Mouse (Mus musculus) small intestine, adult 2 months (tissue): ENCODE measurements around the gene Meis2. TPM values are rescaled to one million over a fixed set of nuclear protein-coding genes. Genes with fewer than 3 reads are reported as not detected.

Source experiments
- H3K27ac ChIP-seq: fragments of 200-500 bp; 2 replicates; pipeline ENCODE4 v1.5.1; 2012; ENCODE audit warnings: low read depth, low read length, control low read depth, inconsistent platforms; ENCODE audit not compliant: insufficient read depth
- H3K27me3 ChIP-seq: fragments of 200-500 bp; 2 replicates; pipeline ENCODE4 v1.6.1; 2012; ENCODE audit warnings: mild to moderate bottlenecking, moderate library complexity, low read length, inconsistent platforms; ENCODE audit not compliant: control insufficient read depth, insufficient read depth
- H3K36me3 ChIP-seq: fragments of 200-500 bp; 2 replicates; pipeline ENCODE4 v1.6.1; 2012; ENCODE audit warnings: mild to moderate bottlenecking, low read length, control low read depth, inconsistent platforms; ENCODE audit not compliant: control insufficient read depth, insufficient read depth
- H3K4me1 ChIP-seq: fragments of 200-500 bp; 2 replicates; pipeline ENCODE4 v1.6.1; 2012; ENCODE audit warnings: low read length, inconsistent platforms, mixed read lengths; ENCODE audit not compliant: control insufficient read depth, insufficient read depth, insufficient read length
- H3K4me3 ChIP-seq: fragments of 200-500 bp; 2 replicates; pipeline ENCODE4 v1.5.1; 2012; ENCODE audit warnings: low read depth, mild to moderate bottlenecking, control low read depth, inconsistent platforms, low read length, moderate library complexity
- CTCF ChIP-seq: fragments of 200-500 bp; IDR thresholded peaks from 2 replicates; pipeline ENCODE4 v1.5.1; 2012; ENCODE audit warnings: low read depth, mild to moderate bottlenecking, control low read depth, inconsistent platforms, low read length, moderate library complexity, mixed read lengths; ENCODE audit not compliant: insufficient replicate concordance, insufficient read length; ENCODE audit errors: extremely low read depth
- POLR2A ChIP-seq: fragments of 200-500 bp; IDR thresholded peaks from 2 replicates; pipeline ENCODE4 v1.6.1; 2012; ENCODE audit warnings: low read depth, mild to moderate bottlenecking, control low read depth, inconsistent platforms, low read length, moderate library complexity
- WGBS: fragments of 180-500 bp; shearing (Covaris S2); methylation state at CpG from one replicate; pipeline ENCODE4 v1.1.7; 2018; 5-methylcytosine and 5-hydroxymethylcytosine counted together
- polyA plus RNA-seq: library from polyadenylated mRNA; depleted of rRNA; stranded (reverse); fragments of >200 nt; gene quantifications from 2 replicates; pipeline ENCODE4 v1.2.3, GENCODE M21; 2012

Meis2 gene
- polyA plus RNA-seq, 1 experiment = 3.9 TPM

DNA sequence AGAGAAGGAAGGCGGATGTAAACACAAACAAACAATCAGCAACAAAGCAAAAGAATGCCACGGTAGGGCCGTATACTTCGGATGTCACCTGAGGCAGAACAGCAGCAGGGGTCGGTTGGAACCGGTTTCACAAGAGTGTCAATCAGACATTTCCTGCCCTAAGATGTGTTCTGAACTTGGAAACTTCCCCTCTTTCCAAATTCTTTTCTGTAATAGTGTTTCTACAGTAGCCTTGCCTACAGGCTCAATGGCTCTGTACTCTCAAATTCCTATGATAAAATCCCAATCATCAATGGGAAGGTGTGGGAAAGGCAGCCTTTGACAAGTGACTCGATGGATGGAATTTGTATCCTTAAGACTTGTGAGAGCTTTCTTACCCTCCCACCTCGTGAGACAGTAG lies 96.4 kb downstream of the Meis2 start:
- no peak overlapping the region for H3K4me3 ChIP-seq
- H3K4me1 ChIP-seq = no peaks in the 10 kb centered on the region
- H3K27ac ChIP-seq = no peak overlapping the region
- WGBS = 54% methylated on average over 8 of the region's 8 CpGs
- H3K36me3 ChIP-seq = no peaks in the 10 kb centered on the region
- H3K27me3 ChIP-seq = no peaks in the 10 kb centered on the region
- TF ChIP-seq CTCF (no peak), POLR2A (no peak)

GRCm38 (mm10) chr2:115964911-115965310 lies 100.7 kb downstream of the Meis2 start:
- Histone ChIP-seq H3K36me3 (no peaks in the 10 kb centered on the region), H3K4me1 (no peaks in the 10 kb centered on the region), H3K27me3 (no peaks in the 10 kb centered on the region), H3K27ac (no peak overlapping the region), H3K4me3 (no peak overlapping the region)
- TF ChIP-seq POLR2A (no peak), CTCF (no peak)
- 81% methylated on average over 3 of the region's 3 CpGs for WGBS

DNA sequence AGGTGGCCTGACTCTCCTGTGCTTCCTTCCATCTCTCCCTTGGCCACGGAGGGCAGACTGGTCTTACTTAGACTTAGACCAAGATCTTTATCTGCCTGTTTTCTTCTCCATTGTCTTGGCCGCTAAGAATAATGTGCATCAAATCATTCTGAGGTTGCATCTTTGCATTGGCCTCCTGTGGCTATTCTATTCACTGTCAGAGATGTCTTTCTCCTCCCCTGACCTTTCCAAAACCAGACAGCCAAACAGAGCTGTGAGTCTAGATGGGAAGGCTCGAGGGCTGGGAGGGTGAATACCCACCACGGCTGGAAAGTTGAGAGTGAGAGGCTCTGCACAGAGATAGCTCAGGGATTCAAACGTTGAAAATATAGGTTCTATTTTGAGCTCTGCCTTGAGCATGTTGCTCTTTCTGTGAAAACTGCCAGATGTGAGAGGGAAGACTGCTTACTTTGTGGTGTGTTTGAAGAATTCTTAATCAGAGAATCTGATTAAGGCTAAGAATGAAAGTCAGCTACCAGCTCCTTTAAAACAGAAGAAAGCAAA lies 102.3 kb downstream of the Meis2 start:
- H3K27ac ChIP-seq = no peak overlapping the region
- H3K36me3 ChIP-seq = no peaks in the 10 kb centered on the region
- H3K27me3 ChIP-seq = no peaks in the 10 kb centered on the region
- no peak overlapping the region for H3K4me3 ChIP-seq
- H3K4me1 ChIP-seq = no peaks in the 10 kb centered on the region
- TF ChIP-seq POLR2A (no peak), CTCF (no peak)
- WGBS = 56% methylated on average over 5 of the region's 5 CpGs

DNA sequence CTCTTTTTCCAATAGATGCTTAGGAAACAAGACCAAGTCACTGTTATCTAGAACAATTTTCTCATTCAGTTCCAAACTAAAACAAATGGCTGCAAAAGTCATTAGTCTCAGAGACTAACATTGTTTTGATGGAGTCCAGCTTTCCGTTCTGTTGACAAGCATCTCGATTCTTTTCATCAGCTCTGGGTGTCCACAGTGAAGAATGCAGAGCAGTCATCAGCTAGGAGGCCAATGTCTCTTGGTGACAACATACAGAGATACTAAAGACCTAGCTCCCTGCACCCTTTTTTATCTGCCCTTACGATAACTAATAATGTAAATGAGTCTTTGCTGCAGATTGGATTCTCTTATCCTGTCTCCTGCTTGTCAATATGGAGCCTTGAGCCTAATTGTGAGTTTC lies 102.9 kb downstream of the Meis2 start:
- Histone ChIP-seq H3K4me3 (no peak overlapping the region), H3K4me1 (no peaks in the 10 kb centered on the region), H3K36me3 (no peaks in the 10 kb centered on the region), H3K27ac (no peak overlapping the region), H3K27me3 (no peaks in the 10 kb centered on the region)
- no peak for TF ChIP-seq CTCF
- TF ChIP-seq POLR2A = no peak
- WGBS = 84% methylated on average over 3 of the region's 3 CpGs

GRCm38 (mm10) chr2:115962113-115962512 lies 103.5 kb downstream of the Meis2 start:
- TF ChIP-seq CTCF = no peak
- TF ChIP-seq POLR2A = no peak
- 68% methylated on average over 2 of the region's 2 CpGs for WGBS

DNA sequence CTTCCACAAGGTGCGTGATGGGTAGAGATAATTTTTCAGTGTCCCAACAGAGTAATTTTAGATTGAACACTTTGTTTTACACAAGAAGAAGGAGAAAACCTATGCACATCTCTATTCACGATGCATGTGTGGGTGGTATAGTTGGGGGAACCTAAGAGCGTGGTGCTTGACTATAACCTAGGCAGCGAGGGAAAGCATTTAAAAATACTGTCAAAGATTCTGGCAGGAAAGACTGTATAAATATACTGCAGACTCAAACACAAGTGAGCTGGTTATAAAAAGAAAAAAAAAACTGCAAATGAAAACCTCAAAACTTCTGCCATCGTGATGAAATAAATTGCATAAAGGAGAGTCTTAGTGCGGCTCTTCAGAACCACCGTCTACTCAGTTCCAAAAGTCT lies 105.0 kb downstream of the Meis2 start:
- Histone ChIP-seq H3K4me1 (no peaks in the 10 kb centered on the region), H3K27me3 (no peaks in the 10 kb centered on the region), H3K4me3 (no peak overlapping the region), H3K27ac (no peak overlapping the region), H3K36me3 (no peaks in the 10 kb centered on the region)
- no peak for TF ChIP-seq POLR2A
- TF ChIP-seq CTCF = no peak
- WGBS = 89% methylated on average over 7 of the region's 7 CpGs

More at GRCm38 (mm10) chr2:115962113-115962512, 103.5 kb downstream of the Meis2 start:
- no peaks in the 10 kb centered on the region for H3K4me1 ChIP-seq
- no peak overlapping the region for H3K27ac ChIP-seq
- H3K36me3 ChIP-seq = no peaks in the 10 kb centered on the region
- H3K27me3 ChIP-seq = no peaks in the 10 kb centered on the region
- no peak overlapping the region for H3K4me3 ChIP-seq

- no peak overlapping the region for H3K4me3 ChIP-seq
- TF ChIP-seq POLR2A = no peak
- 79% methylated on average over 2 of the region's 2 CpGs for WGBS
- no peaks in the 10 kb centered on the region for H3K27me3 ChIP-seq
- no peaks in the 10 kb centered on the region for H3K4me1 ChIP-seq
- no peaks in the 10 kb centered on the region for H3K36me3 ChIP-seq
- no peak overlapping the region for H3K27ac ChIP-seq
Measured at GRCm38 (mm10) chr2:115956786-115957185, 108.9 kb downstream of the Meis2 start.

DNA sequence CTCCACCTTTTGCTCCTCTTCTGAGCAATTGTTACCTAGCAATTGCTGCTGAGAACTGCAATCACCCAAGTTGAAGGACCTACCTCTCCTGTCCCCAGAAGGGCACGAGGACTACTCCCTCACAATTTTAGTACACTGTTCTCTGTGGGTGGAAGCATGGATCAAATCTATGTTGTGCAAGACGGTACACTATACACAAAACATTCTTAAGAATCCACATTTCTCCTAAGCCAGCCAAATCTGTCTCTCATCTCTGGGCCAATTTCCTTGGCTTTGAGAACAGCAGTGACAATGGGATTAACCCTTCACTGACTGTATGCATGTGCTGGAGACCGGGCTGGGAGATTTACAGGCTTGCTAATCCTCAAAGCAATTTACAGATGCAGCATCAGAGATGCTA lies 115.0 kb downstream of the Meis2 start:
- 64% methylated on average over 3 of the region's 3 CpGs for WGBS
- Histone ChIP-seq H3K27me3 (no peaks in the 10 kb centered on the region), H3K27ac (no peak overlapping the region), H3K4me1 (no peaks in the 10 kb centered on the region), H3K4me3 (no peak overlapping the region), H3K36me3 (no peaks in the 10 kb centered on the region)
- no peak for TF ChIP-seq CTCF
- TF ChIP-seq POLR2A = no peak
